Mouse (Mus musculus): ENCODE measurements at regions not wholly inside any gene's neighbourhood (a gene's known extent, or its start where the extent isn't known, plus 50 kb on each side); places are given as distances from the start of the nearest gene placed in this dataset.

DNA sequence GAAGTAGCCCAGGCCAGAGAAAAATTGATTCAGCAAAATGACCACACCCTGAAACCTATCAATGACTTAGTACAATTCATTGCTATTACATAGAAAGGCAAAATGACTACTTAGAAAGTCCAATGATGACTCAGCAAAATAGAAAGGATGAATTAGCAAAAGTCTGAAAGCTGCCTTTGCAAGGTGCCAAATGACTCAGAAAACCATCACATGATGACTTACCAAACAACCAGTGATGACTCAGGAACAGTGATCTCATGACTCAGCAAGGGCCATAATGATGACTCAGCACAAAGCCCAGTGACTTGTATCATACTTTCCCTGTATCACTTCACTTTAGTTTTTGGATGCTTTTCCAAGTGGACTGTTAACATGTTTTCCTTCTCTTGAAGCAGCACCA, 535.6 kb upstream of the Camk1g start:
- no peak for DNase-seq (ENCODE audit: low read depth)
- no peak for TF ChIP-seq POLR2A (IDR thresholded peaks at IDR 0.05; ENCODE audit: borderline replicate concordance, extremely low read depth, insufficient read depth, insufficient read length, poor library complexity, severe bottlenecking)
- no peak for TF ChIP-seq CTCF (IDR thresholded peaks at IDR 0.05; ENCODE audit: borderline replicate concordance, extremely low read depth, insufficient read depth, insufficient read length)

DNA sequence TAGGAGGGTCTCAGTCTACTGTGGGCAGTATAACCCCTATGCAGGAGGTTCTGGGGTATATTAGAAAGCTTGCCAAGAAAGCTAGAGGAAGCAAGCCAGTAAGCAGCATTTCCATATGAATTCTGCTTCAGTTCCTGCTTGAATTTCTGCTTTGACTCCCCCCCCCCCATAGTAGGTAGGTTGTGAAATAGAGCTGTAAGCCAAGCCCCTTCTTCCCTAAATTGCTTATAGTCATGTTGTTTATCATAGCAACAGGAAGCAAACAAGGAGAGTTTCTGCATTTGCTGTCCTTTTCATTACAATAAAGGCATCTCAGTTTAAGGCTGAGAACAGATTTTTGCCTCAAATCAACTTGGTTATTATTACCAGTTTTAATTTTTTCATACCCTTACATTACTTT, 524.0 kb upstream of the Camk1g start:
- no peak for DNase-seq (ENCODE audit: low read depth)
- TF ChIP-seq POLR2A (IDR thresholded peaks at IDR 0.05; ENCODE audit: borderline replicate concordance, extremely low read depth, insufficient read depth, insufficient read length, poor library complexity, severe bottlenecking): no peak

DNA sequence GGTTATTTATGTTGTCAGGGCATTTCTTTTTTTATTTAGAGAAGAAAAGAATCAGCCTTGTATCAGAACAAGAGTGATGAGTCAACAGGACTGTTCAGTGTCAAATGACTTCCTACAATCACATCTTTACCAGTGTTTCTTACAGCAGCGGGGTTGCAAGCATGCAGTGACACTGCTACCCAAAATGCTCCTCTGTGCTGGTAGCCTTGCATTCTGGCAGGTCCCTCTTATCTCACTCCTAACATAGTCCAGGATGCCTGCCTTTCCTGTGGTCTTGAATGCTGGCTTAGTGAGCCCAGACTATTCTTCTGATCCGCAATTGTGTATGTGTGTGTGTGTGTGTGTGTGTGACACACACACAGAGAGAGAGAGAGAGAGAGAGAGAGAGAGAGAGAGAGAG, 506.4 kb upstream of the Camk1g start:
- TF ChIP-seq CTCF (IDR thresholded peaks at IDR 0.05; ENCODE audit: borderline replicate concordance, extremely low read depth, insufficient read depth, insufficient read length) (no peak), POLR2A (IDR thresholded peaks at IDR 0.05; ENCODE audit: borderline replicate concordance, extremely low read depth, insufficient read depth, insufficient read length, poor library complexity, severe bottlenecking) (no peak)
- DNase-seq (ENCODE audit: low read depth): no peak

DNA sequence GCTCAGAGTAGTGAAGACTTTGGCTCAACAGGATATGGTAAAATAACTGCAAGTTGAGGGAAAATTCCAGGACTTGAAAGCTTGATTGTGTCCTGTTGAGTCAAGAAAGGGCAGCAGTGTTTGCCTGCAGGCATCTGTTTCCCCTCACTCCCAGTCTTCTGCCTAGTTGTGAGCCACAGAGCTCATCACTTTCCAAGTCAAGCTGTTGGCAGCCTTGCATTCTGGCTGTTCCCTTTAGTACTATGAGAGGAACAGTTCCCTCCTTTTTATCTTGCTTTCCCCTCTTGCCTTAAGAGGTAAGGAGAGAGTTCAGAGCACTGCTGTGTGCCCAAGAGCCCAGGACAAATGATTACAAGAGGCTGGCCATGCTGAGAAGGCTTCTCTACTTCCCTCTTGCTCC, 506.0 kb upstream of the Camk1g start:
- no peak for TF ChIP-seq POLR2A (IDR thresholded peaks at IDR 0.05; ENCODE audit: borderline replicate concordance, extremely low read depth, insufficient read depth, insufficient read length, poor library complexity, severe bottlenecking)
- no peak for TF ChIP-seq CTCF (IDR thresholded peaks at IDR 0.05; ENCODE audit: borderline replicate concordance, extremely low read depth, insufficient read depth, insufficient read length)
- DNase-seq (ENCODE audit: low read depth): peak; percentile 35

DNA sequence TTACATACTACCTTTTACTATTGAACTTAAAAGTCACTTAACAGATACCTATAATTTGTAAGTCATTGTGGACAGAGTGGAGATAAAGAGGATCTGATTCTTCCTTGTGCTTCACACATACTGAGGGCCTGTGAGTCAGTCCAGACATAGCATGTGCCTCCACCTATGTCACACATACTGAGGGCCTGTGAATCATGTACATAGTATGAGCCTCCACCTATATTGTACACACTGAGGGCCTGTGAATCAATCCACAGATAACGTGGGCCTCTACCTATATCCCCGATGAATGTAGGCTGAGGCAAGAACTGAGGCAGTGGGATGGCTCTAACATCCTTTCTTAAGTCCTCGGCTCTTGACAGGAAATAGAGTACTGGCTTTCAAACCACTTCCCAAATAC, 505.2 kb upstream of the Camk1g start:
- no peak for TF ChIP-seq POLR2A (IDR thresholded peaks at IDR 0.05; ENCODE audit: borderline replicate concordance, extremely low read depth, insufficient read depth, insufficient read length, poor library complexity, severe bottlenecking)
- TF ChIP-seq CTCF (IDR thresholded peaks at IDR 0.05; ENCODE audit: borderline replicate concordance, extremely low read depth, insufficient read depth, insufficient read length): no peak
- DNase-seq (ENCODE audit: low read depth): no peak

DNA sequence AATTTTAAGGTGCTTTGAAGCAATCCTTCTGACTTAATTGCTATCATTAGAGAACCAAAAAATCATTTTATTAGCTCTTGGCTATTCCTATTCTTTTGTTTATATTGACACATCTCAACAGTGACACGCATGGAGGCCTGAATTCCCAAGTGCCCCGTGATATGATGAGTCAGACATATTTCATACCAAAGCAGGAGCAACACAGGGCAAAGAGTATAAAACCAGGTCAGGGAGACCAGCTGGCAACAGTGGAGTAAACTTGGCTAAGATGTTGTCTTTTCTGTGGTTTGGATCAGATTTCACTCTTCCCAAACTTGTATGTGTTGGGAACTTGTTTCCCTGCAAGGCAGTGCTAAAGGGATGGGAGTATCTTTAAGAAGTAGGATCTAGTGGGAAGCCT, 500.6 kb upstream of the Camk1g start:
- no peak for DNase-seq (ENCODE audit: low read depth)
- no peak for TF ChIP-seq POLR2A (IDR thresholded peaks at IDR 0.05; ENCODE audit: borderline replicate concordance, extremely low read depth, insufficient read depth, insufficient read length, poor library complexity, severe bottlenecking)
- TF ChIP-seq CTCF (IDR thresholded peaks at IDR 0.05; ENCODE audit: borderline replicate concordance, extremely low read depth, insufficient read depth, insufficient read length): no peak

DNA sequence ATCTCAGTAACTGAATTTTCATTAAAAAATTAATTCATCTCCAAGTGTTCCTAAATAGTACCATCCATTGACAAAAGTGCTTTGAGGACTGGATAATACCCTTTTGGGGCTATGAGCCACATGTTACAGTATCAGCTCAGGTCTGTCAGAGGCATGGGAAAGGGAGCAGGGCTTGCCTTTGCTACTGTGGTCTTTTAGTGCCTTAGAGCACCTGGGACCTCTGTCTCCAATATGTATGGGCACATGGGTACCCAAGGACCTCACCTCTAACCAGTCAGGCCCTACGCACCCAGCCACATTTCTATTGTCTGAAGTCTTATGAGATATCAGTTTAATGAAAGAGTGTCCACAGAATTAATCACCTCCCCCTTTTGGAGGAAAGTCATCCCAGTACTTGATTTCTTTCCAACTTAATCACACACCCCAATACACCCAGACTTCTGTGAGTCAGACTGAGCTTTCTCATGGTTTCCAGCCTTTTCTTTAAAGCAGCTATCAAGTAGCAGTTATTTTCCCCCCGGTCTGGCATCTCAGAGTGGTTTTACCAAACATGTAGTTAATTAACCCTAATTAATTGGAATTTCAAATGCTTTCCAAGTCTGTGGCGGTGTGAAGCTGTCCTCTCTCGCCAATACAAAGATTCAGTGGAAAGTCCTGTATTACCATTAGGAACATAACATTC, 498.7 kb upstream of the Camk1g start:
- DNase-seq (ENCODE audit: low read depth): peak; percentile 94

DNA sequence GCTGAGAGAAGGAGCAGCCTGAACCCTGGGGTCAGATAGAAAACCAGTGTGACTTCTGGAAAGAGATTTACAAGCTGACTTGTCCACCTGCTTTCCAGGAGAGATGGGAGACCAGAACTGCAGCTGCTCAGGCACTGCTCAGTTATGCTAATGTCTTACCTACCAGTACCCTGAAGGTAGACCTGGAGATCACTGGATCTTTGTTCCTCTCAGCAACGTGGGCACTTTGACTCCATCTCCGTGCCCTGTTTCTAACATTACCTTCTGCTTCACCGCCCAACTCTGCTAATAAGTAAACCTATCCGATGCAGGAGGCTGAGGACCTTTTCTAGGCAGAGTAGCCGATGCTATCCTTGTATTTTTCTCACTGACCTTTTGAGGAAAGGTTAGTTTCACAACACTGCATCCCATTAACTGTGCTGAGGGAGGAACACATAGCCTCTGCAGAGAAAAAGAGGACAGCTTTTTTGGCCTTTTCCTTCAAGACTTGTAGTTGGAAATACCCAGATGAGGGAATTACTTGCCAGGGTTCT, 490.7 kb upstream of the Camk1g start:
- no peak for DNase-seq (ENCODE audit: low read depth)
- TF ChIP-seq POLR2A (IDR thresholded peaks at IDR 0.05; ENCODE audit: borderline replicate concordance, extremely low read depth, insufficient read depth, insufficient read length, poor library complexity, severe bottlenecking) (no peak), CTCF (IDR thresholded peaks at IDR 0.05; ENCODE audit: borderline replicate concordance, extremely low read depth, insufficient read depth, insufficient read length) (no peak)

More for the DNA sequence above, 498.7 kb upstream of the Camk1g start:
- no peak for TF ChIP-seq CTCF (IDR thresholded peaks at IDR 0.05; ENCODE audit: borderline replicate concordance, extremely low read depth, insufficient read depth, insufficient read length)
- no peak for TF ChIP-seq POLR2A (IDR thresholded peaks at IDR 0.05; ENCODE audit: borderline replicate concordance, extremely low read depth, insufficient read depth, insufficient read length, poor library complexity, severe bottlenecking)

DNA sequence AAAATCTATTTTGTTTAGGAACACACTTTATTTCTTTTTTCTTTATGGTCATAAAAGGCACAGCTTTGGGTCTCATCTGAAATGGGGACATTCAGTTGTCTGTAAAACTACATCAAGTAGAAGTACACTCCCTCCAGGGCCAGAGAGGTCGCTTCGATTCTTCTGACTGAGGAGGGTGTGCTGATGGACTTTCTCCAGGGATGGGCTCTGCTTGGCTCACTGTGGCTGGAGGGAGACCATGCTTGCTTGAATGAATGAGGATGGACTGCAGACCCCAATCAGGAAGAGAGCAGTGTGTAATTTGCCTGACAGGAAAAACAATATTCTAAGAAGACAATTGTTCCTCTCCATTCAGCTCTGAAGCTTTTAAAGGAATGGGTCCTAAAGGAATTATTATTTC, 490.3 kb upstream of the Camk1g start:
- peak; percentile 19 for DNase-seq (ENCODE audit: low read depth)
- TF ChIP-seq CTCF (IDR thresholded peaks at IDR 0.05; ENCODE audit: borderline replicate concordance, extremely low read depth, insufficient read depth, insufficient read length) (no peak), POLR2A (IDR thresholded peaks at IDR 0.05; ENCODE audit: borderline replicate concordance, extremely low read depth, insufficient read depth, insufficient read length, poor library complexity, severe bottlenecking) (no peak)

DNA sequence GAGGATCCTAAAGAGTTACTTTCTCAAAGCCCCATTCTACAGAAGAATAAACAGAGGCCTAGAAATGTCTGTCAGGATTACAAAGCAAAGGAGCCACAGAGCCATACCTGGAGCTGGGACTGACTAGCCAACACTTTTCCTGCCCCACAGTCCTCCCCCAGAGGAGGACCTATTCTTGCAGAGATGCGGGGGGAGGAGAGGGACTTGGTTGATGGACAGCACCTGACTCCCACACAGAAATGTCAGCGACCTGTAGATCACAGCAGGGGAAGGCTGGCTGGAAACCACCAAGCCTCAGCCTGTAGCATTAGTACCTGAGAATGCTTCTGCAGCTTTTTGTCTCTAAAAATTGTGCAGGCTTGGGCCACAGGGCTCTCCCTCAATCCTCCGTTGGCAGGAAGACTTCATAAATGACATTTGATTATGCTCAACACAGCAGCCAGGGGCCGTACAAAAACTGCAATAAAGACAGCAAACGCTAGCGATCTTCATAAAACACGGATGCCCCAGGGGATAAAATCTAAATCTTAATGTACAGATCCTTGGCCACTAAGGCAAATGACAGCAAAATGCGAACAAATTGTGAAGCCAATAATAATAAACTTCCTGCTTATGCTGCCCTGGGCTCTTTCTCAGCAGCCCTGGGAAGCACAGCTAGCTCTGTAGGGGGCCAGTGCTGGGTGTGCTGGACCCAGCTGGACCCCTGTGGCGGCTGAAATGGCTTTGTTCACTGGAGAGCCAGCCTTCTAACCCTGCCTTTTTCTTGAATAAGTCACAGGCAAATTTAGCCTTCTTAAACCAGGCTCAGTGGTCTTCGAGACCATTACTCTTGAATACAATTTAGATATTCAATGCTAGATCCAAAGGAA, 489.4 kb upstream of the Camk1g start:
- DNase-seq (ENCODE audit: low read depth): peak; percentile 49

DNA sequence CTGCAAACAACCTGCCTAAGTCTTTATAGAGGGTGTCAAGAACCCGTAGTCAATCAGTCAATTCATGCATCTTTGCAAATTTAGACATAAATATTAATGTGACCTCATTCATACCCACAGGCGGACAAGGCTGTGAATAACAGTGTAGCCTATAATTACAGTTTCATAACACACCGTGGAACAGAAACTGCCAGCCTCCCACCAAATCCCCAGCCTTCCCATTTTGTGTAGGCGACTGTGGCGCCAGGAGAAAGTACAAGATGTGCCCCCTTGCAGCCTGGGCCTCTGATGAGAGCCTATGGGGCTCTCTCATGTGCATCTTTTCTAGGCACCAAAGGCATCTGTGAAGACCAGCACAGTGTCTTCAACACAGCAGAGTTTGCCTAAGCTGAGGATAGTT, 477.8 kb upstream of the Camk1g start:
- TF ChIP-seq POLR2A (IDR thresholded peaks at IDR 0.05; ENCODE audit: borderline replicate concordance, extremely low read depth, insufficient read depth, insufficient read length, poor library complexity, severe bottlenecking) (no peak), CTCF (IDR thresholded peaks at IDR 0.05; ENCODE audit: borderline replicate concordance, extremely low read depth, insufficient read depth, insufficient read length) (no peak)
- peak; percentile 57 for DNase-seq (ENCODE audit: low read depth)

More for the DNA sequence above, 489.4 kb upstream of the Camk1g start:
- TF ChIP-seq CTCF (IDR thresholded peaks at IDR 0.05; ENCODE audit: borderline replicate concordance, extremely low read depth, insufficient read depth, insufficient read length) (no peak), POLR2A (IDR thresholded peaks at IDR 0.05; ENCODE audit: borderline replicate concordance, extremely low read depth, insufficient read depth, insufficient read length, poor library complexity, severe bottlenecking) (no peak)
